Mouse (Mus musculus): ENCODE results near the gene Ada. TPM values are rescaled to one million over a fixed set of nuclear protein-coding genes. Genes with fewer than 3 reads are reported as not detected.

Gene Ada
- polyA plus RNA-seq, 1 experiment from 2014 or later, result 5.5 TPM

- Histone ChIP-seq H3K9me3 (replicated peaks; ENCODE audit: control insufficient read depth, low read length) (no peaks in the 10 kb centered on the region), H3K4me3 (ENCODE audit: low read depth, low read length) (no peak overlapping the region), H3K27me3 (replicated peaks; ENCODE audit: control insufficient read depth, insufficient read depth, low read length) (no peaks in the 10 kb centered on the region), H3K4me2 (ENCODE audit: low read length) (no peak overlapping the region), H3K4me1 (ENCODE audit: control insufficient read depth, insufficient read depth, low read length) (no peaks in the 10 kb centered on the region), H3K9ac (ENCODE audit: low read length) (no peak overlapping the region), H3K36me3 (ENCODE audit: control insufficient read depth, insufficient read depth, low read length) (0 out of 2 replicates have a peak, but pooled peaks cover under 1% of the 10 kb centered on the region), H3K27ac (ENCODE audit: low read depth, low read length) (no peak overlapping the region)
- DNase-seq (ENCODE audit: low spot score) (no peak), ATAC-seq (no peak)
- WGBS, result 83% methylated on average over 5 of the region's 5 CpGs
These were observed 39.4 kb downstream of the Ada start for GRCm38 (mm10) chr2:163710606-163711159.

GRCm38 (mm10) chr2:163710000-163710399 lies 40.0 kb downstream of the Ada start:
- no peak for DNase-seq (ENCODE audit: low spot score)
- Histone ChIP-seq H3K4me2 (ENCODE audit: low read length) (no peak overlapping the region), H3K4me1 (ENCODE audit: control insufficient read depth, insufficient read depth, low read length) (no peaks in the 10 kb centered on the region), H3K4me3 (ENCODE audit: low read depth, low read length) (no peak overlapping the region), H3K9ac (ENCODE audit: low read length) (no peak overlapping the region), H3K27ac (ENCODE audit: low read depth, low read length) (no peak overlapping the region), H3K36me3 (ENCODE audit: control insufficient read depth, insufficient read depth, low read length) (peaks cover 5% of the 10 kb centered on the region), H3K27me3 (replicated peaks; ENCODE audit: control insufficient read depth, insufficient read depth, low read length) (no peaks in the 10 kb centered on the region), H3K9me3 (replicated peaks; ENCODE audit: control insufficient read depth, low read length) (no peaks in the 10 kb centered on the region)
- ATAC-seq, result no peak
- 92% methylated on average over 9 of the region's 9 CpGs for WGBS

DNA sequence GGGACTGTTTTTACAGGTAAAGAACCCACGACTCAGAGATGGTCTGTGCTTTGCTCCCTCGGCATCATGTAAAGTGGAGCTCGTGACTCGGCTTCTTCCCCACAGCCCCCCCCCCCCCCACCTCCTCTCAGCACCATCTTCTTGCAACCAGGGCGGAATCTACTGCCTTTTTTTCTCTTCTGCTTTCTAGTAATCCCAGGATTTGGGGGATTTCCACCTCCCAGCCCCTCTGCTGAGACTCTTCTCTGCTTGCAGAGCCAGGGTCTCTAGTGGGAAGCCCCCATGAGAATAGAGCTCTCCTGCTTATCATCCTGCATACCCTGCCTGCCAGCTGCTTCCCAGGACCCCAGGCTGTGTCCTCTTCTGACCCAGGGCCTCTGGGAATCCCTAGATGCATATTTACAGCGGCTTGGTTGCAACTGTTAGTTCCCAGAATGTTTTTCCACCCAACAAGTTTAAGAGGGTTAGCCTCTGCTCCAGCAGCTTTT lies 41.2 kb downstream of the Ada start:
- no peak overlapping the region for H3K4me2 ChIP-seq (ENCODE audit: low read length)
- no peaks in the 10 kb centered on the region for H3K27me3 ChIP-seq (replicated peaks; ENCODE audit: control insufficient read depth, insufficient read depth, low read length)
- no peak overlapping the region for H3K9ac ChIP-seq (ENCODE audit: low read length)
- no peak for DNase-seq (ENCODE audit: low spot score)
- no peaks in the 10 kb centered on the region for H3K9me3 ChIP-seq (replicated peaks; ENCODE audit: control insufficient read depth, low read length)
- no peaks in the 10 kb centered on the region for H3K4me1 ChIP-seq (ENCODE audit: control insufficient read depth, insufficient read depth, low read length)
- no peak for ATAC-seq
- WGBS, result 88% methylated on average over 6 of the region's 6 CpGs
- no peak overlapping the region for H3K4me3 ChIP-seq (ENCODE audit: low read depth, low read length)
- peaks cover 10% of the 10 kb centered on the region for H3K36me3 ChIP-seq (ENCODE audit: control insufficient read depth, insufficient read depth, low read length)
- H3K27ac ChIP-seq (ENCODE audit: low read depth, low read length), result no peak overlapping the region

DNA sequence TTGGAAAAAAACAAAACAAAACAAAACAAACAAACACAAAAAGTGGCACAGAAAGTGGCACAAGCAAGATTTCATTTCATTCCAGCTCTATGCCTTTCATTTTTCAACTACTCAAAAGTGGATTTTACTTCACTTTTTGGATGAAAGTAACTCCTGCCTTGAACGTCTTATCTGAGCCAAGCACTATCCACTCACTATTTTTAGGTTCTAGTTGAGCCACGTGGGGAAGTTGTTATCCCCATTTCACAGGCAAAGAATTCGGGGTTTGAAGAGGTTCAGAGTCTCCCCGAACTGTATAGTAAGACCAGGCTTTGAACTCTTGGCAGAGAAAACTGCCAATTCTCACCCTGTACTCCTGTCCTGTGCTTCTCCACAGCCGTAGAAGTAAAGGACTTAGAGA lies 41.7 kb downstream of the Ada start:
- no peak overlapping the region for H3K9ac ChIP-seq (ENCODE audit: low read length)
- ATAC-seq, result no peak
- no peaks in the 10 kb centered on the region for H3K27me3 ChIP-seq (replicated peaks; ENCODE audit: control insufficient read depth, insufficient read depth, low read length)
- no peaks in the 10 kb centered on the region for H3K9me3 ChIP-seq (replicated peaks; ENCODE audit: control insufficient read depth, low read length)
- no peaks in the 10 kb centered on the region for H3K4me1 ChIP-seq (ENCODE audit: control insufficient read depth, insufficient read depth, low read length)
- no peak overlapping the region for H3K27ac ChIP-seq (ENCODE audit: low read depth, low read length)
- DNase-seq (ENCODE audit: low spot score), result no peak
- H3K36me3 ChIP-seq (ENCODE audit: control insufficient read depth, insufficient read depth, low read length), result peaks cover 10% of the 10 kb centered on the region
- H3K4me2 ChIP-seq (ENCODE audit: low read length), result no peak overlapping the region
- H3K4me3 ChIP-seq (ENCODE audit: low read depth, low read length), result no peak overlapping the region
- 90% methylated on average over 5 of the region's 5 CpGs for WGBS

- Histone ChIP-seq H3K9me3 (replicated peaks; ENCODE audit: control insufficient read depth, low read length) (no peaks in the 10 kb centered on the region), H3K27me3 (replicated peaks; ENCODE audit: control insufficient read depth, insufficient read depth, low read length) (no peaks in the 10 kb centered on the region), H3K4me2 (ENCODE audit: low read length) (no peak overlapping the region), H3K4me1 (ENCODE audit: control insufficient read depth, insufficient read depth, low read length) (no peaks in the 10 kb centered on the region), H3K36me3 (ENCODE audit: control insufficient read depth, insufficient read depth, low read length) (peaks cover 10% of the 10 kb centered on the region), H3K9ac (ENCODE audit: low read length) (no peak overlapping the region), H3K27ac (ENCODE audit: low read depth, low read length) (no peak overlapping the region), H3K4me3 (ENCODE audit: low read depth, low read length) (no peak overlapping the region)
- ATAC-seq (no peak), DNase-seq (ENCODE audit: low spot score) (no peak)
- WGBS, result 84% methylated on average over 5 of the region's 5 CpGs
These were observed 46.3 kb downstream of the Ada start for GRCm38 (mm10) chr2:163703599-163704260.

GRCm38 (mm10) chr2:163702921-163703320 lies 47.1 kb downstream of the Ada start:
- no peak overlapping the region for H3K4me2 ChIP-seq (ENCODE audit: low read length)
- ATAC-seq, result no peak
- no peak overlapping the region for H3K27ac ChIP-seq (ENCODE audit: low read depth, low read length)
- H3K4me1 ChIP-seq (ENCODE audit: control insufficient read depth, insufficient read depth, low read length), result no peaks in the 10 kb centered on the region
- no peaks in the 10 kb centered on the region for H3K27me3 ChIP-seq (replicated peaks; ENCODE audit: control insufficient read depth, insufficient read depth, low read length)
- H3K4me3 ChIP-seq (ENCODE audit: low read depth, low read length), result no peak overlapping the region
- WGBS, result 94% methylated on average over 5 of the region's 5 CpGs
- no peaks in the 10 kb centered on the region for H3K9me3 ChIP-seq (replicated peaks; ENCODE audit: control insufficient read depth, low read length)
- H3K9ac ChIP-seq (ENCODE audit: low read length), result no peak overlapping the region
- peaks cover 10% of the 10 kb centered on the region for H3K36me3 ChIP-seq (ENCODE audit: control insufficient read depth, insufficient read depth, low read length)
- DNase-seq (ENCODE audit: low spot score), result no peak

DNA sequence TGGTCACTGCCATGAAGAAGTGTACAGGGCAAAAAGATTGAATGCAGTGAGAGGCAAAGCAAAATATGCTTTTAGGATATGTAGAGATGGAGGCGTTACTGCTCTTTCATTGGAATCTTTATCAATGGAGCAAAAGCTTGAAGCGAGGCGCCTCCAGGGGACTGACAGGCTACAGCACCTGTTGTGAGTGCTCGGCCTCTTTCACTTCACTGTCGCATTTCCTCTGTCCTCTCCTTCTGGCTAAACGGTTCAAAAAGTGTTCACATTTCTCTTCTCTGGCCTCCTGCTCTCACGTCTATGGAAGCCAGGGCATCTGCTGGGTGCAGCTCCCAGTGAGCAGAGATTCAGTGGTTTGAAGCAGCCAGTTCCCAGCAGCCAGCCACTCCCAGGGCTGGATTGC lies 47.6 kb downstream of the Ada start:
- H3K4me2 ChIP-seq (ENCODE audit: low read length), result no peak overlapping the region
- H3K9ac ChIP-seq (ENCODE audit: low read length), result no peak overlapping the region
- H3K27ac ChIP-seq (ENCODE audit: low read depth, low read length), result no peak overlapping the region
- peaks cover 10% of the 10 kb centered on the region for H3K36me3 ChIP-seq (ENCODE audit: control insufficient read depth, insufficient read depth, low read length)
- H3K4me3 ChIP-seq (ENCODE audit: low read depth, low read length), result no peak overlapping the region
- H3K9me3 ChIP-seq (replicated peaks; ENCODE audit: control insufficient read depth, low read length), result no peaks in the 10 kb centered on the region
- no peaks in the 10 kb centered on the region for H3K4me1 ChIP-seq (ENCODE audit: control insufficient read depth, insufficient read depth, low read length)
- no peaks in the 10 kb centered on the region for H3K27me3 ChIP-seq (replicated peaks; ENCODE audit: control insufficient read depth, insufficient read depth, low read length)
- ATAC-seq (no peak), DNase-seq (ENCODE audit: low spot score) (no peak)
- WGBS, result 74% methylated on average over 7 of the region's 7 CpGs

DNA sequence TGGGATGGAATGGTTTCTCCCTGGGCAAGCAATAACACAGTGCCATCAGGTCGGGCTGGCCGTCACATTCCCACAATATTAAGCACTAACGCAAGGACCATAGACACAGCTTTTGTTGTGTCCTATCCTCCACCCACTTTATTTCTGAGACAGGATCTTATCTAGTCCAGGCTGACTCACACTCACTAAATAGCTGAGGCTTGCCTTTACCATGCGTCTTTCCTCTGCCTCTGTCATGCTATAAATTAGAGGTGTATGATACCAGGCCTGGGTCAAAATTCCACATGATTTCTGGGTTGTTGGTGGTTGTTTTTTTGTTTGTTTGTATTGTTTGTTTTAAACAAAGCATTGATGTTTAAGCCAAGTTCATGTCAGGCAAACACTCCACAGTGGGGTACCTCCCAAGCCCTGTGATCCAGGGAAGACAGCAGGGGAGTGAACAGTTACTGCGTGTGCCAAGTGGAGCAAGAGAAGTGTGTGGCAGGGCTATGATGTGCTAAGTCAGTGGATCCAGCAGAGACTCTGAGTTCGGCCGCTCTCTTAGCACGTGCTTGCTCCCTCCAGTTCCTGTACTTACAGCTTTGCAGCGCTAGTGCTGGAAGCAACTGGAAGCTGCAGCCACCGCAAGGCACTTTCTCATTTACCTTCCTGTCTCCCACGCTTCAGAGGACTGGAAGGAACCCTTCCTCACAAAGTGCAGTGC lies 50.8 kb downstream of the Ada start:
- Histone ChIP-seq H3K27ac (ENCODE audit: low read depth, low read length) (no peak overlapping the region), H3K4me2 (ENCODE audit: low read length) (no peak overlapping the region), H3K4me3 (ENCODE audit: low read depth, low read length) (no peak overlapping the region), H3K9ac (ENCODE audit: low read length) (no peak overlapping the region), H3K4me1 (ENCODE audit: control insufficient read depth, insufficient read depth, low read length) (no peaks in the 10 kb centered on the region), H3K9me3 (replicated peaks; ENCODE audit: control insufficient read depth, low read length) (no peaks in the 10 kb centered on the region), H3K36me3 (ENCODE audit: control insufficient read depth, insufficient read depth, low read length) (no peaks in the 10 kb centered on the region), H3K27me3 (replicated peaks; ENCODE audit: control insufficient read depth, insufficient read depth, low read length) (no peaks in the 10 kb centered on the region)
- DNase-seq (ENCODE audit: low spot score), result no peak
- no peak for ATAC-seq
- WGBS, result 86% methylated on average over 11 of the region's 11 CpGs

All from forebrain, embryonic 14.5 days (tissue).